Mouse (Mus musculus): ENCODE results near the gene Wrap73. TPM values are rescaled to one million over a fixed set of nuclear protein-coding genes. Genes with fewer than 3 reads are reported as not detected.

The Wrap73 gene
- total RNA-seq, 1 experiment = 24.9 TPM

GRCm38 (mm10) chr4:154183566-154183965, 41.4 kb downstream of the Wrap73 start:
- TF ChIP-seq ZNF384 (IDR thresholded peaks at IDR 0.05; ENCODE audit: low read depth, low read length) = no peak
- TF ChIP-seq MAFK (IDR thresholded peaks at IDR 0.05; ENCODE audit: insufficient read depth, low read depth, low read length) = no peak
- TF ChIP-seq CHD2 (IDR thresholded peaks at IDR 0.05; ENCODE audit: low read depth, low read length) = no peak
- no peak for TF ChIP-seq ZC3H11A (IDR thresholded peaks at IDR 0.05; ENCODE audit: borderline replicate concordance, low read depth, low read length)
- TF ChIP-seq HCFC1 (IDR thresholded peaks at IDR 0.05; ENCODE audit: borderline replicate concordance, insufficient read depth, low read length) = no peak
- H3K9me3 ChIP-seq (ENCODE audit: control insufficient read depth, insufficient read depth, low read depth, low read length) = no peaks in the 10 kb centered on the region
- no peak overlapping the region for H3K27ac ChIP-seq (ENCODE audit: insufficient read depth, low read depth, low read length, poor library complexity, severe bottlenecking)
- DNase-seq (ENCODE audit: low read depth, low spot score) = no peak
- no peak overlapping the region for H3K9ac ChIP-seq (ENCODE audit: insufficient read depth, low read depth, low read length, poor library complexity, severe bottlenecking)
- H3K4me1 ChIP-seq (ENCODE audit: control insufficient read depth in 2 of 2, insufficient read depth in 2 of 2, low read length in 2 of 2, poor library complexity in 1 of 2) = 0 out of 4 replicates have a peak, but pooled peaks cover 0 to 4% of the 10 kb centered on the region in 2 experiments
- H3K4me3 ChIP-seq (ENCODE audit: insufficient read depth in 1 of 2, low read depth in 1 of 2, low read length in 2 of 2, poor library complexity in 1 of 2, severe bottlenecking in 1 of 2) = no peak overlapping the region
- H3K36me3 ChIP-seq (ENCODE audit: control insufficient read depth, insufficient read depth, low read length, poor library complexity, severe bottlenecking) = no peaks in the 10 kb centered on the region
- in situ Hi-C loops (cut with MboI; ENCODE audit: low sequenced_read_pairs in 2 of 2, unreplicated experiment in 2 of 2) = no loop called here

GRCm38 (mm10) chr4:154185001-154185400, 42.8 kb downstream of the Wrap73 start:
- in situ Hi-C loops (cut with MboI; ENCODE audit: low sequenced_read_pairs in 2 of 2, unreplicated experiment in 2 of 2) = no loop called here
- Histone ChIP-seq H3K36me3 (ENCODE audit: control insufficient read depth, insufficient read depth, low read length, poor library complexity, severe bottlenecking) (no peaks in the 10 kb centered on the region), H3K9ac (ENCODE audit: insufficient read depth, low read depth, low read length, poor library complexity, severe bottlenecking) (no peak overlapping the region), H3K4me1 (ENCODE audit: control insufficient read depth in 2 of 2, insufficient read depth in 2 of 2, low read length in 2 of 2, poor library complexity in 1 of 2) (0 out of 4 replicates have a peak, but pooled peaks cover 0 to 4% of the 10 kb centered on the region in 2 experiments), H3K9me3 (ENCODE audit: control insufficient read depth, insufficient read depth, low read depth, low read length) (no peaks in the 10 kb centered on the region), H3K4me3 (ENCODE audit: insufficient read depth in 1 of 2, low read depth in 1 of 2, low read length in 2 of 2, poor library complexity in 1 of 2, severe bottlenecking in 1 of 2) (no peak overlapping the region), H3K27ac (ENCODE audit: insufficient read depth, low read depth, low read length, poor library complexity, severe bottlenecking) (no peak overlapping the region)
- no peak for TF ChIP-seq MAFK (IDR thresholded peaks at IDR 0.05; ENCODE audit: insufficient read depth, low read depth, low read length)
- TF ChIP-seq ZC3H11A (IDR thresholded peaks at IDR 0.05; ENCODE audit: borderline replicate concordance, low read depth, low read length) = no peak
- TF ChIP-seq CHD2 (IDR thresholded peaks at IDR 0.05; ENCODE audit: low read depth, low read length) = no peak
- no peak for TF ChIP-seq ZNF384 (IDR thresholded peaks at IDR 0.05; ENCODE audit: low read depth, low read length)
- TF ChIP-seq HCFC1 (IDR thresholded peaks at IDR 0.05; ENCODE audit: borderline replicate concordance, insufficient read depth, low read length) = no peak
- DNase-seq (ENCODE audit: low read depth, low spot score) = no peak

GRCm38 (mm10) chr4:154186002-154186537, 43.9 kb downstream of the Wrap73 start:
- no peak overlapping the region for H3K27ac ChIP-seq (ENCODE audit: insufficient read depth, low read depth, low read length, poor library complexity, severe bottlenecking)
- no peak overlapping the region for H3K4me3 ChIP-seq (ENCODE audit: insufficient read depth in 1 of 2, low read depth in 1 of 2, low read length in 2 of 2, poor library complexity in 1 of 2, severe bottlenecking in 1 of 2)
- TF ChIP-seq MAFK (IDR thresholded peaks at IDR 0.05; ENCODE audit: insufficient read depth, low read depth, low read length) (no peak), ZC3H11A (IDR thresholded peaks at IDR 0.05; ENCODE audit: borderline replicate concordance, low read depth, low read length) (no peak), CHD2 (IDR thresholded peaks at IDR 0.05; ENCODE audit: low read depth, low read length) (no peak), HCFC1 (IDR thresholded peaks at IDR 0.05; ENCODE audit: borderline replicate concordance, insufficient read depth, low read length) (no peak), ZNF384 (IDR thresholded peaks at IDR 0.05; ENCODE audit: low read depth, low read length) (no peak)
- H3K9me3 ChIP-seq (ENCODE audit: control insufficient read depth, insufficient read depth, low read depth, low read length) = no peaks in the 10 kb centered on the region
- DNase-seq (ENCODE audit: low read depth, low spot score) = no peak
- no peaks in the 10 kb centered on the region for H3K36me3 ChIP-seq (ENCODE audit: control insufficient read depth, insufficient read depth, low read length, poor library complexity, severe bottlenecking)
- in situ Hi-C loops (cut with MboI; ENCODE audit: low sequenced_read_pairs in 2 of 2, unreplicated experiment in 2 of 2) = no loop called here
- 0 out of 4 replicates have a peak, but pooled peaks cover 0 to 4% of the 10 kb centered on the region in 2 experiments for H3K4me1 ChIP-seq (ENCODE audit: control insufficient read depth in 2 of 2, insufficient read depth in 2 of 2, low read length in 2 of 2, poor library complexity in 1 of 2)
- H3K9ac ChIP-seq (ENCODE audit: insufficient read depth, low read depth, low read length, poor library complexity, severe bottlenecking) = no peak overlapping the region

GRCm38 (mm10) chr4:154188948-154189347, 46.8 kb downstream of the Wrap73 start:
- no peak for DNase-seq (ENCODE audit: low read depth, low spot score)
- Histone ChIP-seq H3K9me3 (ENCODE audit: control insufficient read depth, insufficient read depth, low read depth, low read length) (no peaks in the 10 kb centered on the region), H3K9ac (ENCODE audit: insufficient read depth, low read depth, low read length, poor library complexity, severe bottlenecking) (no peak overlapping the region), H3K27ac (ENCODE audit: insufficient read depth, low read depth, low read length, poor library complexity, severe bottlenecking) (no peak overlapping the region), H3K4me1 (ENCODE audit: control insufficient read depth in 2 of 2, insufficient read depth in 2 of 2, low read length in 2 of 2, poor library complexity in 1 of 2) (0 out of 4 replicates have a peak, but pooled peaks cover 0 to 4% of the 10 kb centered on the region in 2 experiments), H3K4me3 (ENCODE audit: insufficient read depth in 1 of 2, low read depth in 1 of 2, low read length in 2 of 2, poor library complexity in 1 of 2, severe bottlenecking in 1 of 2) (no peak overlapping the region), H3K36me3 (ENCODE audit: control insufficient read depth, insufficient read depth, low read length, poor library complexity, severe bottlenecking) (no peaks in the 10 kb centered on the region)
- in situ Hi-C loops (cut with MboI; ENCODE audit: low sequenced_read_pairs in 2 of 2, unreplicated experiment in 2 of 2) = no loop called here
- TF ChIP-seq HCFC1 (IDR thresholded peaks at IDR 0.05; ENCODE audit: borderline replicate concordance, insufficient read depth, low read length) = no peak
- no peak for TF ChIP-seq MAFK (IDR thresholded peaks at IDR 0.05; ENCODE audit: insufficient read depth, low read depth, low read length)
- TF ChIP-seq CHD2 (IDR thresholded peaks at IDR 0.05; ENCODE audit: low read depth, low read length) = no peak
- TF ChIP-seq ZNF384 (IDR thresholded peaks at IDR 0.05; ENCODE audit: low read depth, low read length) = no peak
- no peak for TF ChIP-seq ZC3H11A (IDR thresholded peaks at IDR 0.05; ENCODE audit: borderline replicate concordance, low read depth, low read length)

All from ES-E14 (cell line).